Mouse (Mus musculus): ENCODE measurements at regions not wholly inside any gene's neighbourhood (a gene's known extent, or its start where the extent isn't known, plus 50 kb on each side); places are given as distances from the start of the nearest gene placed in this dataset.

DNA sequence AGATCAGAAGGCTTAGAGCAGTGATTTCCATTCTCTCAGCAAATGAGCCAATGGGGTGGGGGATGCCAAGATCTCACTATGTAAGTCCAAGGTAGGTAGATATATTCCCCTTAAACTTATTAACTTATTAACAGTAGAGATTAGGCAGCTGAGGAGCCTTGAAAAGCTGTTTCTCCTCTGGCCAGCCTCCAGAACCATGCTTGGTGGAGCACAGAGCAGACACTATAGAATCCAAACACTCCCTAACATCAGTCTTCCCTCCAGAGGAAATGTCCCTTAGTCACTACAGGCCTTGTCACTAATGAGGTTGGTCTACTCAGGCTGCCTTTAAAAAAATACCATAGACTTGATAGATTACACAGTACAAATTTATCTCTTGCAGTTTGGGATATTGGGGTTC lies 152.8 kb upstream of the Usp24 start:
- no peak for DNase-seq (ENCODE audit: low spot score in 2 of 2)

DNA sequence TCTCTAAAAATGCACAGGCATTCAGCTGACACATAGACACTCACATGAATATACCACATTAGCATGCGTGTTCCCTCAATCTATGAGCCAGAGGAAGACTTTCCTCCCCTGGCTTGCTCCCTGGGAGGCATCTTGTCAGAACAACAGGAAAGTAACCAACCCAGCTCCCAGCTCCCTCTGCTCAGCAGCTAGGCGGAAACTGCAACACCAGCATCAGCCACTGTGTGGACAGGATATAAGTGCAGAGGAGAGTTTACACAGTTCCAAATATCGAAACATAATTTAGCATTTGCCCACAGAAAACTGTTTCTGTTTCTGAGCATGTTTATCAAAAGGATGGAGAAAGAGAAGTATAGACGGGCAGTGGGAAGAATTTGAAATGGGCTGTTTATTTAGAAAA lies 148.3 kb upstream of the Usp24 start:
- no peak for DNase-seq (ENCODE audit: low spot score in 2 of 2)

DNA sequence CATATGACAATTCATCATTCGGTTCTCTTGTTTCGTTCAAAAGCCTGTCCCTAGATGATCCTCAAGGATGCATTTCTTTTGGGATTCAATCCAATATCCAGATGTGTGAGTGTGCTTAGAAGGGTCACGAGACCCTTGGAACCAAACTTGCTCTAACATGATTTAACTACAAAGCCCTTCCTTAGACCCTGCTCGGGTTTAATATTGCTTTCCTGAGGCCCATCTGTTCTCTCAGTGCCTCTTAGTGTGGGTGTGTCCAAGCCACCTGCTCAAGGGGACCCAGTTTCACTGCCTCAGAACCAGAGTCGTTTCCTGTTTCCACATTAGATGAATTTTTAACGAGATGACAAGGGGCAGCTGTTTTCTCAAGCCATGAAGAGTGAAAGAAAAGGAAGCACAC lies 147.3 kb upstream of the Usp24 start:
- no peak for DNase-seq (ENCODE audit: low spot score in 2 of 2)

DNA sequence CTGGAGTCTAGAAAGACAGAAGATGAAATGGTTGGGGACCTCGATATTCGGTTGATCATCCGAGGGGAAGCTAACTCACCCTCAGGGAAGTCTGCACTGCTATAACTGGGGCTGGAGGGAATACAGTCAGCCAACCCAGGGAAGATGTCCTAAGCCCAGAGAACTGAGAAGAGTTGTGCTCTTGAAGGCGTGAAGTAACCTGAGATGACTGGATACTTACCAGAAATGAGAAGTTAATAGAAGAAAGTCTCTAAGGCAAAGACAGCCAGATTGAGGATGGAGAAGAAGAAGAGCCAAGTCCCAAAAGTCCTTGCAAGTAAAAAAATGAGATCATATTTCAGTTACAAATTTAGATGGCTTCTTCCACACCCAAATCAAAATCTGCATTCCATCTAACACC lies 146.5 kb upstream of the Usp24 start:
- no peak for DNase-seq (ENCODE audit: low spot score in 2 of 2)

DNA sequence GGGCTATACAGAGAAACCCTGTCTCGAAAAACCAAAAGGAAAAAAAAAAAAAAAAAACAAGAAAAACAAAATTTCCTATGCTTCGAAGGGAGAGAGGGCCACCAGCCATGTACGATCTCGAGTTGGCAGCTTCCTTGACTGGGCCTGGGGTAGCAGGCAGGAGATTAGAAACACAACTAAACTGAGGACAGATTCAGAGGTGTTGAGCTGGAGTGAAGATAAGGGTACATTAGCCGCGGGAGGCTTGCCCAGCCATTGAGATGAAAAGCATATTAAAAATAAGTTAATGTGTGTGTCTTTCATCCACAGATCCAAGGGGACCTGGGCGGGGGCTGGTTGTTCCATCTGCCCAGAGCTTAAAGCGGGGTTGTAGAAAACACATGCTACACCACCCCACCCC lies 145.3 kb upstream of the Usp24 start:
- no peak for DNase-seq (ENCODE audit: low spot score in 2 of 2)

DNA sequence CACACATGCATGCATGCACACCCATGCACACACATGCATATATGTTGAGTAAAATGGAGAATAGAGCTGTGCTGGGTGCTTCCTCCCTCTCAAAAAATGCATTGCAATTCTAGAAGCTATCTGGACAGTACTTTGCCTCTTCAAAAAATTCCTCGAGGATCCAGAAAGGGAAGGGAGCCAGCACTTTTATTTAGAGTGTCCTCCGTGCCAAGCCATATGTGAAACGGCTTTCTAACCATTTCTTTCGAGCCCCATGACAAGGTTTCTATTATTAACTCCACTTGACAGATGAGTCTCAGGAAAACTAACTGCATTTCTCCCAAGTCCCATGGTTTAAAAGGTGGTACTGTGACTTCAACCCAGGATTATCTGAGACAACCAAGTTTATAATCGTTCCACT lies 140.7 kb upstream of the Usp24 start:
- peak in 1 of 2 experiments; percentile 43 for DNase-seq (ENCODE audit: low spot score in 2 of 2)

DNA sequence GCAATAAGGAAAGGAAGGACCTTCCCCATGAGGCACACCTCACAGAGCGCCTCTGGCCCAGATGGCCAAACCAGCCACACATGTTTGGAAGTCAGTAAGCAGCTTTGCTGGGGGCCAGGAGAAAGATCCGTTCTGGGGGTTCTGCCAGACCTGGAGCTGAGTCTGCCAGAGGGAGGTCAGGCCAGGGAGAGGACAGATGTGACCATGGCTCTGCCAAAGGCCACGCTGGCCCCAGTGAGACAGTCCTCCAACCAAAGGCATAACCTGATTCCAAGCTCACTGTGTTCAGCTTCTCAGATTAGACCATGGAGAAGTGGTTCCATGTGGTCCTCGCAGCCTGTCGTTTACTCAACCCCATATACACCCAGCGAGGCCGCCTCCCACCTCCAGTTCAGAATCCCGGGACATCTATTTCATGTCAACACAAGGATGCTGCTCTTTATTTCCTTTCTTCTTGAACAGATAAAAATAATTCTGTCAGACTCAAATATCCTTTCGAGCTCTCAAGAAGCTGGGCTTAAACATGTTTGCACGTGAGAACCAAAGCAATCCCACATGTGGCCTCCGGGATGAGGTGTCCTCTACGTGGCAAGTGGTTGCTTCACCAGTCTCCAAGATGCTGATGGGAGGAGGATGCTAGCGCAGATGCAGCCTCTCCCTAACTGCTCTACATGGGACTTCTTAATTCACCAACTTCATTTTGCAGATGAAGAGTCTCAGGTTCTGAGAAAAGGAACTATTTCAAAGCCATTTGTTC lies 130.1 kb upstream of the Usp24 start:
- DNase-seq (ENCODE audit: low spot score in 2 of 2) = no peak

DNA sequence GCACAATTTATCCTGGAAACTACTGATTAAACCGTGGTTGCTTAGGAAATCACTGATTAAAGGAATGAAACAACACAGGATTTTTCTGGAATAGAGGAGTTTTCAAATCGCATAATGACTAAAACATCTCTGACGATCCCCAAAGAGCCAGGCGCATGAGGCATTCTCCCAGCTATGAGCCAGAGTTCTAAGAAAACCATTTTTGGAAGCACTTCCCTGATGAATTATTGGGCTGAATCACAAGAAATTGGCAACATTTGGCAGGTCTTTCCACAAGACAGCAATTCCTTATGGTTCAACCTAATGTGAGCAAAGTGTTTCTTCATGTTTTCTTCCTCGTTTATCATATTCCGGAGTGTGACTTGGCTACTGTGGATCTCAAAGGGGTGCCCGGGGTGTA lies 129.3 kb upstream of the Usp24 start:
- DNase-seq (ENCODE audit: low spot score in 2 of 2) = no peak

DNA sequence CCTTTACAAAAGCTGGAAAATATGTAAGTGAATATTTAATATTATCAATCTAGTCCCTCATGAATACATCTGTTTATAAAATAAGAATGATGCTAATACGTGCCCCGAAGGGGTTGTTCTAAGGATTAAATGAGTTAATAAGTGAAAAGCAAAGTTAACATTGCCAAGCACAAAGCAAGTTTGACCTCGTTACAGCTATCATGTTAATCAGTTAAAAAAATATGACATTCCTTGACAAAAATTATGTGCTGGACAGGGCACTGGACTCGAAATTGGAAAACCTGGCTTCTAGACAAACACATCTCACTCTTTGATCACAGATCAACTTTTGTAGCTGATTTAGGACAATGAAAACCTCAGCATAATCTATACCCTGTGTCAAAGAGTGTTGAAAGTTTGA lies 125.8 kb upstream of the Usp24 start:
- DNase-seq (ENCODE audit: low spot score in 2 of 2) = no peak

DNA sequence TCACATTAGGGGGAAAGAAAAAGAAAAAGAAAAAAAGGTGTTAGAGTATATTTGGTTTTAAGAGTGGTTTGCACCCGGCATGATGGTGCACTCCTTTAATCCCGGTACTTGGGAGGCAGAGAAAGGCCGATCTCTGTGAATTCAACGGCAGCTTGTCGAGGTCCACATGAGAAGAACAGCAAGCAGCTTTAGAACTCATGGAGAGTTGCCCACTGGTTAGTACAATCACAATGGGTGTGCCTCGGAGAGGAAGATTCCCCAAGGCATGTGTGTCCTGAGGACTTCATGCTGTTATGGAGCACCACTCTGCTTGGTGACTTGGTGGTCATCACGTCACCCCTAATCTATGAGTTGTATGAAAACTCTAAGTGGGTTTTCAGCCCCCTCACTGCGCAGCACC lies 124.7 kb upstream of the Usp24 start:
- no peak for DNase-seq (ENCODE audit: low spot score in 2 of 2)

DNA sequence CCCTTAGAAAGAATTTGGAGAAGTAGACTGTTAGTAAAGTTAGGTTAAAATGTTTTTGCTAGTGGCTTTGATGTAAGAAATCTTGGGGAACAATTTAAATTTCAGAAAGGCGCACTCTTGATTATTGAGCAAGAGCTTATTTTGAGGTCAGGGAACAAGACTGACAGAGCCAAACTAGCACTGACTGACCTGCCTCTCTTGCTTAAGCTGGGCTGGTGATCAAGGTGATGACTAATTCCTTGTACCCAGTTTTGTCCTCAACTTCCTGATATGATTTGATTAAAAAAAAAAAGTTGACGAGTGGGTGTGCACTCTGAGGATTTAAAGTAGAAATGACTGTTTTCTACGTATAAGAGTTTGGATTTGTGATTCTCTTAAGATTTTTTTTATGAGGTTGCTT lies 124.2 kb upstream of the Usp24 start:
- DNase-seq (ENCODE audit: low spot score in 2 of 2) = no peak

DNA sequence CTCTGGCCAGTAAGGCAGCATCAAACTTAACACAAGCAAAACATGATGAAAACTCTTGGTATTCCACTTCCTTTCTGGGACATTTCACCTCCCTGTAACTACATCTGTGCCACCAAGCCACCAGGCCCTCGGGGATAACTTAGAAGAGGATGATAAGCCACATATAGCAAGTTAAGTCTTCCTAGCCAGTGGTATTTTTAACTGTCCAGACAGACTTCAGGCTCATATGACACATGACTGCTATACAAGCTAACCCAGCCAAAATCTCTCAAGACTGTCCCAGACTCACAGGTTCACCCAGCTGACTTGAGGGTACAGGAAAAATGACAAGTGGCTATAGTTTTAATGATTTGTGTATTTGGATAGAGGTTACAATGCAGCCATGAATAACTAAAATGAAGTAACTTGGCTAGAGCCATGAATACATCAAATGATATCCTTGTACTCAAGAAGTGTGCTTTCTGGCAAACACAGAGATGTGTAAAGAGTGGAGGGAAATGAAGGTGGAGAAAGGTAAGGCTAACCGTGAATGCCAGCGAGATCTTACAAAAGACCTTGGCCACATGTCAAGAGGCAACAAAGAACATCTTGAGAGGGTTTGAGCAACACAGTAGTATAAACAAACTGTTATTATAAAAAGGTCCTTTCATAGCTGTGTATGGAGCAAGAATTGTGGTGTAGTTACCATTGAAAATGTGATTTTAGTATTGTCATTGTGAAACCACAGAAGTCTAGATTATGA lies 122.6 kb upstream of the Usp24 start:
- no peak for DNase-seq (ENCODE audit: low spot score in 2 of 2)

DNA sequence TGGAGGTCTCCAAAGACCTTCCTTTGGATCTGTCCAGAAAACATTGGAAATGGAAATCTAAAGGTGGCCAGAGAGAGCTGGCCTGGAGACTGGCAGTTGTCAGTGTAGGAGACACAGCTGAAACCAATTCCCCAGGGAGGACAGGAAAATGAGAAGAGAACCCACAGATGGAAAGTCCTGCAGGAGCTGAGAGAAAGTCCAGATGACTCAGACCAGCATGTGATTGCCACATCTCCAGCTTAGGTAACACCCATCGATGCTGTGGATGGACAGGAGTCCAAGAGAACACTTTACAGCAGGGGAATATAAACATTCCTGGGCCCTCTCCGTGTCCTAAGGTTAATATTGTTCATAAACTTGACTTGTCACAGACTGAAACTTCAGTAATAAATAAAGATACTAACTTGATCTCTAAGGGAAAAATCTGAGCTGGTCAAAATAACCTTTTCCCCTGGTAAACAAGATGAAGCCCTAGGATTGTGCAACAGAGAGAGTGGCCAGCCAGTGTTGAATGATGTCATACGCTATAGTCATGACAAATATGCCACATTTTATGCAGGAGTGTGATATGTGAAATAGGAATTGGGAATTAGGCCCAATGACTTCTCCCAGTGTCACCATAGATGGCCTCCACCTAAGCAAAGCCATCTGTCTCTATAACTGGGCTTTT lies 120.4 kb upstream of the Usp24 start:
- no peak for DNase-seq (ENCODE audit: low spot score in 2 of 2)

DNA sequence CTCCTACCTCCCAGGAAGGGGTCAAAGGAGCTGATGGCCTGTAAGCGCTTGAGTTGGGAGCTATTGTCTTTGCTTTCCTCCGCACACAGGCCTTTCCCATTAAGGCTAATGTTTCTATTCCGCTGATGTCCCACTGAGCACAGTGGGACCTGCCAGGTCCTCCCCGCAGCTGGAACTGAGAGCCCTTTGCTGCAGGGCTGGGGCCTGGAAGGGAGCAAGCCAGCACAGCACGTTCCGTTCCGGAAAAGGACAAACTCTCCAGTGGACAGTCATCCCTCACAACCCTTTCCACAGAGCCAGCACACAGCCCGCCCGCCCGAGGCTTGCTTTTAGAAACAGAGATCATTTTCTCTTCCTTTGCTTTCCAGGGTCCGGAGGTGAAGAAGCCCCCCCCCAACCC lies 116.2 kb upstream of the Usp24 start:
- DNase-seq (ENCODE audit: low spot score in 2 of 2) = peak; percentile 45 to 48

DNA sequence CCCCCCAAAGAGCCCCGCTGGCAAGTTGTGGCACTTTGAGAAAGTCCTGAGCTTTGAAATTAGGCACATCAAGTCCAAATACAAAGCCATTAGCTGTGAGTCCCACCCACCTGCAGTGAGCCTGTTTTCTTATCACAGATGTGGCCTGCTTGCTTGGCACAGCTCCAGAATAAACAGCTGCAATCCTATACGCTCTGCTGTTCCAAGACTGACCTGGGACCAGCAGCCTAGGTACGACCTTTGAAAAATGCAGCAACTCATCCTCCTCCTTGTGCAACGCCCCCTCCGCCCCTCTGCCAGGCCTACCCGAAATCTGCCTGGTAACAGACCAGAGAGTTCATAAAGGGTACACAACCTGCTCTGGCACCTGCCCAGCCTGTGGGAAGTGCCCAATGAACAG lies 115.8 kb upstream of the Usp24 start:
- DNase-seq (ENCODE audit: low spot score in 2 of 2) = no peak

DNA sequence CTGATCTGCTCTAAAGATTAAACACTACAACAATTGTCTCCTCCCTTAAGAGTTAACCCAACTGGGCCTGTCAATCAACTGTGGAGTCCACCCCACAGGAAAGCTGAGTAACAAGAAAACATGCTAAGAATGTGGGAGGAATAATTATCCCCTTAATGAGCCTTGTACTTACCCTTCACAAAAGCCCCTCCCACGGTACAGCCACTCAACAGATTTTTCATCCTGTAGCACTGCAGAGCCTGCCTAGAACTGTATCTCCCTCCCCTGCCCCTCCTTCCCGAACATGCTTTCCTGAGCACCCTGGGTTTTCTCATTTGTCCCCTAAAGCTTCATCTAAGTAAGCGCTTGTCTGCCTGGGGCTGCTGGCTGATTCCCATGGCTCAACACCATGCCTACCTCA lies 113.5 kb upstream of the Usp24 start:
- DNase-seq (ENCODE audit: low spot score in 2 of 2) = no peak

DNA sequence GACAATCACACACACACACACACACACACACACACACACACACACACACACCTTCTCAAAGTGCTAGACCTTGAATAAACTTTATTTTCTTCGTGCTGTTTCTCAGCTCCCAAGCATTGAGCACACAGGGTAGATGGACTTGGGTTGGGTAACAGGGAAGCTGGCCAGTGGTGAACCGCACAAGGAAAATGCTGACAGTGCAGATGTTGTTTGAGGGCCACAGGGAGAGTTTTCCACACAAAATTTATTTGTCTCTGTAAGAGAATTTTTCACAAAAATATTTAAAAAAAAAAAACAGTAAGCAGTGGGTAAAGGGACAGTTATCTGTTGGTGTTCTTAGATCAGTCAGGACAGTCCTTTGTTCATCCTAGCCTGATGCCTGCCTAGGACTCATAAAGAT lies 110.8 kb upstream of the Usp24 start:
- DNase-seq (ENCODE audit: low spot score in 2 of 2) = no peak

DNA sequence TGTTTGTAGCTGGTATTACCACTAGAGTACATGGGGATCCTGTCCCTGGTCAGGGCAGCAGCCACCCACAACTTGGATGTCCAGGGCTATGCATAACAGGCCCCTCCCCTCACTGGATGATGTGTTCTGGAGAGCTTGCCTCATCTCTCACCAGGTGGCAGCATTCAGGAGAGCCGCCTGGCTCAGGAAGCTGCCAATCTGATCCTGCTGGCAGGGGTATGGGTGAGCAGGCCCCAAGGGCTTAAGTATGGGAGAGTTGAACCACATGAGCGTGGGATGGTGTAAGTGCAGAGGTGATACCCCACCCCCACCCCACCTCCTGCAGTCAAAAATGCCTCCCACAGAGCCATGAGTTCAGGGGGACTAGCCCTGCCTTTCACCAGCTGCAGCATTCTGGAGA lies 110.0 kb upstream of the Usp24 start:
- DNase-seq (ENCODE audit: low spot score in 2 of 2) = no peak

DNA sequence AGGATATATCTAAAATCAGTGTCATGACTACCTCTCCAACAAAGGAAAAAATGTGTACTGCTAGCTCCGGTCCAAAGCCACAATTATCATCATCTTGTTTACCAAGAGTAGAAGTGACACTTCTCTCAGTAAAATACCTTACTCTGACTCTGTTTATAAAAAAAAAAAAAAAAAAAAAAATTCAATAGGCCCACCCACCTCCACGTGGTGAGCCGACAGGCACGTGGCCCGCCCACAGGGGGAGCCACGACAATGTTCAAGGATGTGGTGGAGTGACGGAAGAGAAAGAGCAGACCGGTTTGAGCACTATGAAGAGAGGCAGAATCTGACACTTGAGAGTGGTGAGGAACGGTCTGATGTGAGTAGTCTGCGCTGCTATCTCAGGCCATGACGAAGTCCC lies 106.5 kb upstream of the Usp24 start:
- no peak for DNase-seq (ENCODE audit: low spot score in 2 of 2)

DNA sequence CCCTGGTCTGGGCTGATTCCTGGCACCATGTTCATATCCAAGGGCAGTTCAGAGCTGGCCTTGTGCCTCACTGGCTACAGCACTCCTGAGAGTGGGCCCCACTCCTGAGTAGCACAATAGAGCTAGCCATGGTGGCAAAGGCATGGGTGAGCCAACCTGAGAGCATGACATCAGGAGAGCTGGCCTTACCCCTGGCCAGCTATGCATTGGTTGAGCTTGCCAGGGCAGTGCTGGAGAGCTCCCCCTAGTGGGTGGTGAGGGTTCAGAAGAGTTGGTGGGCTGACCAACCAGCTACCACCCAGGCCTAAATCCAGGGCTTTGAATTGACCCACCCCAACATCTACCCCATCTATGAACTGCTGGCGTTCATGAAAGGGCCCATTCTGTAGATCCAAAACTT lies 106.0 kb upstream of the Usp24 start:
- no peak for DNase-seq (ENCODE audit: low spot score in 2 of 2)

DNA sequence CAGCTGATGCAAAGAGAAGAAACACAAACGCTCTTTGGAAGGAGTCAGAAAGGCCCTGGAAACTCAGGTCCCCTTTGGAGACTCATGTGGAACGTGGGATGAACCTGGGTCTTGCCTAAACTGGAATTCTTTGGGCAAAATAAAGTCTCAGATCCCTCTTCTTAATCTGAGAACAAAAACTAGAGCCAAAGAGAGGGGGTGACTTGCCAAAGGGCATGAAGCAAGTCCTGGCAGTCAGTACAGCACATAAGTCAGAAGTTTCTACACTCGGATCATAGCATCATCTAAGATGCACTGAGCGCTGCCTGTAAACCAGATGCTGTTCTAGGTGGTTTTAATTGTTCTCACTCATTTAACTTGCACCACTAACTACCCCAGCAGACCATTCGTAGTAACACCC lies 101.8 kb upstream of the Usp24 start:
- DNase-seq (ENCODE audit: low spot score in 2 of 2) = no peak

DNA sequence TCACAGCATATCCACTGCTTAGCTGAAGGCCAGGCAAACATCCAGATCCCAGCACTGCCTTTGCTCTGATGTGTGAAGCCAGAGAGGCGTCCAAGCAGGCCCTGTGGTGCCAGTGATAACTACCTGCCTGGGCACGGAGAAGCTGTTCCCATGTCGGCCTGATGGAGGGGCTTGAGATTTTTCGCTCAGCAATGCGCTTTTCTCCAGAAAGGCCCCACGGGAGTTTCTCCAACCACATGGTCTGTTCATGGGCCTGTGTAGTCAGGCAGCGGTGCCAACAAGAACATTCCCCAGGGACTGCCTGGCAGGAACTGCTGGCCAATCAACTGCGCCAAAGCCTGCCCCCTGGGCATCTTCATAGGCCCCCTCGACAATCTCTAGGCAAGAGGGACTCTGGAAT lies 95.4 kb upstream of the Usp24 start:
- DNase-seq (ENCODE audit: low spot score in 2 of 2) = no peak
